Mouse (Mus musculus) granulocyte monocyte progenitor cell, adult 5-6 weeks (primary cell): ENCODE results near the gene Arhgef3. TPM values are rescaled to one million over a fixed set of nuclear protein-coding genes. Genes with fewer than 3 reads are reported as not detected.

Experiments
- ATAC-seq: replicated peaks from 2 replicates; pipeline ENCODE4 v1.8.0; 2016; ENCODE audit warnings: mild to moderate bottlenecking, moderate TSS enrichment, inconsistent platforms; ENCODE audit not compliant: poor library complexity, severe bottlenecking
- total RNA-seq, 2 experiments: library from RNA; stranded (forward) in 1 of 2; stranded (reverse) in 1 of 2; fragments of 200-712, 200-1000 nt in 1 of 2; fragments of >200 nt in 1 of 2; fragmentation: Nextera tagmentation in 1 of 2; gene quantifications; 2 replicates each; pipeline ENCODE4 v1.2.3; 2014 to 2017

Arhgef3 gene
- total RNA-seq, 2 experiments from 2014 or later = 13.8 to 14.7 TPM

GRCm38 (mm10) chr14:27436826-27437225 lies 322.1 kb downstream of the Arhgef3 start:
- no peak for ATAC-seq

GRCm38 (mm10) chr14:27440921-27441320 lies 326.2 kb downstream of the Arhgef3 start:
- peak; percentile 50 for ATAC-seq

GRCm38 (mm10) chr14:27444851-27445281 lies 330.2 kb downstream of the Arhgef3 start:
- ATAC-seq = no peak

GRCm38 (mm10) chr14:27446963-27447362 lies 332.3 kb downstream of the Arhgef3 start:
- ATAC-seq = no peak

Other genes with a start within 250 kb of the Arhgef3 start
- gene Asb14, start 220.3 kb upstream of the Arhgef3 start, total RNA-seq (2014; fragmentation: Nextera tagmentation) = not detected in 2 replicates
- not detected in 2 replicates for gene Asb14, start 220.3 kb upstream of the Arhgef3 start, total RNA-seq (2017)
- 26.0 and 30.7 TPM in 2 replicates for gene Appl1, start 143.7 kb upstream of the Arhgef3 start, total RNA-seq (2014; fragmentation: Nextera tagmentation)
- gene Appl1, start 143.7 kb upstream of the Arhgef3 start, total RNA-seq (2017) = 24.1 and 37.1 TPM in 2 replicates
- gene Hesx1, start 120.5 kb upstream of the Arhgef3 start, total RNA-seq (2014; fragmentation: Nextera tagmentation) = 2.3 TPM in 1 of 2 replicates, not detected in the other
- gene Hesx1, start 120.5 kb upstream of the Arhgef3 start, total RNA-seq (2017) = 1.9 and 2.4 TPM in 2 replicates
- gene Il17rd, start 76.0 kb upstream of the Arhgef3 start, total RNA-seq (2014; fragmentation: Nextera tagmentation) = not detected in 2 replicates
- gene Il17rd, start 76.0 kb upstream of the Arhgef3 start, total RNA-seq (2017) = not detected in 2 replicates